Mouse (Mus musculus) brain, embryonic 14.5 days (tissue): ENCODE measurements at regions not wholly inside any gene's neighbourhood (a gene's known extent, or its start where the extent isn't known, plus 50 kb on each side); places are given as distances from the start of the nearest gene placed in this dataset.
"Not testable (repeated sequence)": the region's sequence is repeated elsewhere in the genome, so short reads cannot be mapped to it uniquely, and the experiment has no call there.

Experiments
- DNase-seq: peaks from one replicate; pipeline ENCODE4 v3.0.0-alpha.2; 2011; ENCODE audit warnings: low read depth
- CTCF ChIP-seq: fragments of 200-500 bp; IDR thresholded peaks from 2 replicates; pipeline ENCODE4 v1.5.1; 2012; ENCODE audit warnings: inconsistent platforms, mild to moderate bottlenecking, moderate library complexity, borderline replicate concordance; ENCODE audit not compliant: insufficient read depth, insufficient read length; ENCODE audit errors: extremely low read depth
- POLR2A ChIP-seq: fragments of 200-500 bp; IDR thresholded peaks from 2 replicates; pipeline ENCODE4 v1.6.1; 2012; ENCODE audit warnings: mild to moderate bottlenecking, inconsistent platforms, borderline replicate concordance; ENCODE audit not compliant: poor library complexity, insufficient read depth, insufficient read length, severe bottlenecking; ENCODE audit errors: extremely low read depth

DNA sequence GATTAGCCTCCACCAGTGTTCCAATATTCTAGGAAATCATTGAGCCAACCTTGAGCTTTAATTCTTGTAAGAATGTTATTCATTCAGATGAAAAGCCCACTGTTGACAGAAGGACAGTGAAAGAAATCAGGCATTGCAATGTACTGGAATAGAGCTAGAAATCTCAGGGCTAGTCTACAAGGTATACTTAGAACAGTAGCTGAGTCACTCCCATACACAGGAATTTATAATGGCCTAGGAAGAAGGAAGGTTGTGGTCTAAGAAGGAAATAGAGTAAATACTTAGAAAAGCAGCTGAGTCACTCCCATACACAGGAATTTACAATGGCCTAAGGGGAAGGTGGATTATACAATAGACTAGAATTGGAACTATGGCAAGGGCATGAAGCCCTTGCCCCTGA is 174.6 kb downstream of the Fam181b start:
- DNase-seq: not testable (repeated sequence)

DNA sequence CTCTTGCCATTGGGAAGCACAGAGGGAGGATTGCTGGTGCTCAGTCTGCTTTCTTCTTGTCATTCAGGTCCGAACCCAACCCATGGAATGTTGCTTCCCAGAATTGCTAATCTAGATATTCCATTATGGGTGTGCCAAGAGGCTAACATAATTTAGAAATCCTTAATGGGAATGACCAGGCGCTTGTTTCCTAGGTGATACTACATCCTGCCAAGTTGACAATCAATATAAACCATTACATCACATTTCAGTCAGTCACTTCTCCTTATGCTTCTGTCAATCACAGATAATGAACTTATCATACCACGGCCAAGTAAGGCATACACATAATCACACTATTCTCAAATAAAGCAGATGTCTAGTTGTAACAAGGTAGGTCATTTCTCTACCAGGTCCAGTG is 206.1 kb downstream of the Fam181b start:
- DNase-seq: peak; percentile 46
- TF ChIP-seq POLR2A (no peak), CTCF (no peak)

DNA sequence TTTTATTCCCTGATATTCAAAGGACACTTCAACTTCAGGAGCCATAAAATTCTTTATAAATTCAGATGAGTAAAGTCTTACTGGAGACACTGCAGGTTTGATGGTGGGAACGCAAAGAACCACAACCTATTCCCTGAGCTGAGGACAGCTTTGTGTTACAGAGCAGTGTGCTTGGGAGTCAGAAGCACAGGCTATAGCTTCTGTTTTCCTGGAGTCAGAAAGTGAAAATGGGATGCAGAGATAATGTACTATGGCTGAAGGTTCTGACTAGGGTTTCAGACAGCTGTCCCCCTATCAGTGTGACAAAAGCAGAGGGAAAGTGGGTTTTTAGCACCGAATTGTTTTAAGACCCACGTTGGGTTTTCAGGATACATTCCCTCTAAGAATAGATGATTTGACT is 211.8 kb downstream of the Fam181b start:
- no peak for DNase-seq
- TF ChIP-seq POLR2A (no peak), CTCF (no peak)

DNA sequence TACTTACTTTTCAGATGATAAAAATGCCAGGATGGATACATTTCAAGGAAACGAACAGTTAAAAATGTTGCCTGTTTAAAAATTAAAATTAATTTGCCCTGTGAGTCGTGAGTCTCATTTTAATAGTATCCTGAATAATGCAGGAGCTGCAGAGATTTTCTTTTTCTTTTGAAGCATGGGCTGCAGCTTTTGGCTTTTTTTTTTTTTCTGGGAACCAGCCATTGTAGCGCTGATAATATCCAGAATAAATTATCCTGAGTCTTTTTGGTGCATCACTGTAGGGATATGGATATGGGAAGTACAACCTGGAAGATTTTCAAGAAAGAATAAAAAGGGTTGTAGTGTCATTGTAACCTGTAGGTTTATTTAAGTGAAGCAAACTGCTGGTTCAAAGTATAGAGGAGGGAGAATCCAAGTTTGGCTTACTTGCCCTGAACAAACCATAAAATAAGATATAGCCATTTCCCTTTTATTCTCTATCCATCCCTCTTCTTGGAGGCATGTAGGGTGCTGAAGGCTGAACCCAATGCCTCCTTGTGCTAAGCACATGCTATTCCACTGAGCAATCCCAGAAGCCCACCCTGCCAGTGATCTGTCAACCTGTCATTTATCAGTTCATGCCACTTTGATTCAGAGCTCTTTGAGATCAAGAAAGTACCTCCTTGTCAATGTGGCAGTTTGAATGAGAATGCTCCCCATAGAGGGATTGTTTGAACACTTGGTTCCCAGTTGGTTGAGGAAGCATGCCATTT is 212.5 kb downstream of the Fam181b start:
- DNase-seq: peak; percentile 48
- TF ChIP-seq POLR2A (no peak), CTCF (no peak)

DNA sequence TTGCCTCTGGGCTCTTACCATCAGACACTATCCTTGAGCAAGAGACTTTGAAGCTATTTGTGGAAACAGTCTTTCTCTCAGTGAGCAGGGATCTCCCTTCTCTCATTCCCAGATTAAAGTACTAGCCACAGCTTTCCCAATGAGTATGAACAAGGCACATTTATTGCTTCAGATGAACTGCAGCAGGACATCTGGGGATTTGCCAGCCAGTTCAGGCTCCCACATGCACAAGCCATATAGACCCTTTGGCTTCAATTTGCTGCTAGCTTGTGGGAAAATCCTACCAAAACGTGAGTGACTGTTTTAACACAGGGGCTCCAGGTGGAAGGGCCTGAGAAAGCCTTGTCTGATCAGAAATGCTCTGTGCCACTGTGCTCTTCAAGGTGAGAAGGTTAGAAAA is 233.1 kb downstream of the Fam181b start:
- no peak for DNase-seq
- TF ChIP-seq POLR2A: no peak
- TF ChIP-seq CTCF: no peak

DNA sequence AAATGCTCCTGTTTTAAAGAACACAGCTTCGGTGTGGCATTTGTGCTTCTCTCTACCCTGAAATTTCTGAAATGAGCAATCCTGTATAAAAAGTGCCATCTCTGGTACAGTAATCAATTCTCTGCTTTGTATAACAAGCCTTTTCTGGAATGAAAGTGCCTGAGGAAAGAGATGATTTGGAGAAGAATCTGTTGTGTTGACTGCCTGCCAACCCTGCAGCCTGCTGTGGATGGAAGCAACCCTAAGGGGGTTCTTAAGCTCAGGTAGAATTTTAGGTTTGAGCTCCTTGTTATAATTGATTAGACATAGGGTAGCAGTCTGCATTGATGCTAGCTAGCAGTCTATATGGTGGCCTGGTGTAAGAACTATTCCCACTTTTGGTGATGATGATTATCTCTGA is 251.7 kb downstream of the Fam181b start:
- DNase-seq: peak; percentile 23
- TF ChIP-seq CTCF (no peak), POLR2A (no peak)

DNA sequence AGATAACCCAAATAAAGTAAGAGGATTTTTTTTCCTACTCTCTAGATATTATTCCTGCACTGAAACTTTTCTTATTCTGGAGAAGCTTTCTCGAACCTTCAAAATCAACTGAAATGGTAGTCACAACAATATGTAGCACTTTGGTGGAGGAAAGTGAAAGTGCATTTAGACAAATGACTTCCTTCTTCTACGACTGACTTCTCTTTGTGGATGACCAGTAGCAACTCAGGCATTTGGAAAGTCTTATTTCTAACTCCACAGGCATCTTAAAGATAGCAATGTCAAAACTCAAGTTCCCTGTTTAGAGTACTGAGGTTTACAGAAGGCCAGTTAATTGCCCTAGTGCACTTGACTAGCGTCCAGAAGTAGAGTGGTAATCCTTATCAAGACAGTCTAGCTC is 252.5 kb downstream of the Fam181b start:
- DNase-seq: no peak
- TF ChIP-seq CTCF (no peak), POLR2A (no peak)

DNA sequence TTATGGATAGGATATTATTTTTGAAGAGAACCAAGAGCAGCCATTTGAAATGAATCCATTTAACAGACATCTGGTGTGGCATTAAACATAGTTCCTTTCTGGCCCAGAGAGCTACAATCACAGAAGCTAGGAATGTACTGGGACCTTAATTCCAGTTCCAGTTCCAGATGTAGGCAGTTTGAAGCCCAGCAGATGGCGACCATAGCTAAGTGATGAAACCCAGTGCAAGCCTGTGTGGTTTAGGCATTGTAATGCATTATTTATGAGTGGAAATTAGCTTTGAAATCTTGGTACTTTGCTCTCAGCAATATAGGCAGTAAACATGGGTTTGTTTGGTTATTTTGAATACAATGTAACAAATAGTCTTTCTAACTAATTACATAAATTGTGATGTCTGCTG is 256.8 kb downstream of the Fam181b start:
- DNase-seq: peak; percentile 83
- TF ChIP-seq POLR2A (no peak), CTCF (peak; percentile 64; the same call in 1 of the 2 replicates)
